Mouse (Mus musculus) lung, adult 10 weeks (tissue): ENCODE data around the gene Rsg1. TPM values are rescaled to one million over a fixed set of nuclear protein-coding genes. Genes with fewer than 3 reads are reported as not detected.

Source experiments
- polyA plus RNA-seq: library from polyadenylated mRNA; stranded (reverse); fragments of 350-450 nt; fragmentation: Illumina TruSeq; extraction: RNeasy Lipid Tissue Mini Kit (QIAGEN cat#74804); gene quantifications from one replicate; pipeline ENCODE4 v1.2.3, GENCODE M21; 2014; ENCODE audit warnings: low read depth, low replicate concordance; ENCODE audit not compliant: insufficient read depth

Rsg1 gene
- 0.23 TPM for polyA plus RNA-seq

DNA sequence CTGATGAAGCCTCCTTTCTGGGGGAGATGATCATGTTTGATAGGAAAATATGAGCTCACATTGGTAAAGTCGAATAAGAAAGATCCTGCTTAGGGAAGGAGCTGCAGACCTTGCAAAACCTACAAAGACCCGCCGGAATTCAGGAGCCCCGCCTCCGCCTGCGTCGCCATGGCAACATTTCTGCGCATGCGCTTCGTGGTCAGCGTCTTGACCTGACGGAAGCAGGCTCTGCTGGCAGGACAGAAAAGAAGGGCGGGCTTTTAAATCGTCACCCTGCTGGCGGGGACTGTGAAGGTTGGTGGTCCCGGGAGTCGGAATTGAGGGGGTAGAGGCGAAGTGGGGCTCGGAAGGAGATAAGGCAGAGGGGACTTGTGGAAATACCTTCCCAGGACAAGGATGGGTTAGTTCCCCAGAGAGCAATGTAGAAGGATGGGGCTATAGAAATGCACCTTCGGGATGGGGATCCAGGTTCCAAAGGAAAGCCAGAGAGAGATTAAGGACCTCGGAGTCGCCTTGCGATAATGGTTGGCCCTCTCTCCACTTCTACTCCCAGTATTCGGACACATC is at the start of gene Rsg1:
TSS of gene Rsg1 (plus strand) at position 187 of the 567 bp plus-strand sequence.

DNA sequence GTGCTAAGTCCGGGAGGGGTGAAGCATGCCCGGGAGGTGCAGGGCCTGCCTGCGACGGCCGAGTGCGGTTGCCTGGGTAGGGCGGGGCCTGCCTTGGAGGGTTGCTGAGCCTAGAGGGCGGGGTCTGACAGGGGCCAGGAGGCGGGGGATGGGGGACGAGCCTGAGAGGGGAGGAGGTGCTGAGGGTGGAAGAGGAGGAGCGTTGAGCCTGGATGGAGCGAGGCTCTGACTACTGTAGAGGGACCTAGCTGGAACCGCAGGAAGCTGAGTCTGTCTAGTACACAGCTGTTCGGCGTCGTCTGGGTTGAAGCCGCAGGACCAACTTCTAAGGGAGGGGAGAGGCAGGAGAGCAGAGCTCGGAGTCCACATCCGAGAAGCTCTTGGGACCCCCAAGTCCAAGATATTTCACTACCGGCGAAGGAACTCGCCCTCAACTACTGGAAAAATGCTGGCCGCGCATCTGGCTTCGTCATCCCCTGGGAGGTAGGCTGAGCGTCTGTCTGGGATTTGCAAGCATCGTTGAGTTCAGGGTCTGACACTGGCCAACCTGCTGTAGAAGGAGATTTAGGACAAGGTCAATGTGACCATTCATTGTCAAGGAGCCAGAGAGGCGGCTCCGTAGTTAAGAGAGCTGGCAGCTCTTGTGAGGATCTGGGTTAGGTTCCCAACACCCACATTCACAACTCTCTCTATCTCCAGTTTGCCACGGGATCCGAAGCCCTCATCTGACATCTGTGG is 25.8 kb downstream of the Rsg1 start, which contains the start of gene Arhgef19:
TSS of gene Arhgef19 (plus strand) at position 112 of the 738 bp plus-strand sequence.

Other genes with a start within 250 kb of the Rsg1 start
- 28.3 TPM for gene Atp13a2, start 227.1 kb upstream of the Rsg1 start, polyA plus RNA-seq
- 71.8 TPM for gene Mfap2, start 203.5 kb upstream of the Rsg1 start, polyA plus RNA-seq
- gene Crocc, start 153.4 kb upstream of the Rsg1 start, polyA plus RNA-seq = 5.1 TPM
- gene Necap2, start 135.6 kb upstream of the Rsg1 start, polyA plus RNA-seq = 54.8 TPM
- not detected for gene Spata21, start 125.6 kb upstream of the Rsg1 start, polyA plus RNA-seq
- 56.3 TPM for gene Szrd1, start 74.2 kb upstream of the Rsg1 start, polyA plus RNA-seq
- gene Fbxo42, start 66.0 kb upstream of the Rsg1 start, polyA plus RNA-seq = 4.7 TPM
- gene Arhgef19, start 25.5 kb downstream of the Rsg1 start, polyA plus RNA-seq = 5.1 TPM
- gene Epha2, start 87.3 kb downstream of the Rsg1 start, polyA plus RNA-seq = 17.4 TPM
- gene Fam131c, start 154.3 kb downstream of the Rsg1 start, polyA plus RNA-seq = 0.87 TPM
- not detected for gene Clcnka, start 184.8 kb downstream of the Rsg1 start, polyA plus RNA-seq
- gene Clcnkb, start 202.1 kb downstream of the Rsg1 start, polyA plus RNA-seq = not detected
- gene Hspb7, start 206.8 kb downstream of the Rsg1 start, polyA plus RNA-seq = 11.0 TPM
- gene Srarp, start 222.1 kb downstream of the Rsg1 start, polyA plus RNA-seq = not detected
- 12.2 TPM for gene Zbtb17, start 230.7 kb downstream of the Rsg1 start, polyA plus RNA-seq